Mouse (Mus musculus): ENCODE measurements at regions not wholly inside any gene's neighbourhood (a gene's known extent, or its start where the extent isn't known, plus 50 kb on each side); places are given as distances from the start of the nearest gene placed in this dataset.

DNA sequence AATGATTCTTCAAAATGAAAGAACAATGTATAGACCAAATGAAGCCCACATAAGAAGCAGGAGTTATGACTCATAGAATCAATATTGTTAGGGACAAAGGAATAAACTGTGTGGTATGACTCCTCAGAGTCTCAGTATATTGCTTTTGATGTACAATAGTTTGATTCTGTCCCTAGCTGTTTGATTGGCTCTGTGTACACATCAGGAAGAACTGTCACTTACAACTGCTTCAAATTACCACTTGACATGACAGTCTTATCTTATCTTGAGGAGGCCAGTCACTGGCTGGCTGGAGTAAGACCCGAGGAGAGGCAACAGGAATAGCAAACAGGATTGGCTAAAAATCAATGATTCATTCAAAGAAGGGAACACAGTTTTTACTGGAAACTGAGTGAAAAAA lies 1333.5 kb upstream of the Gm38303 start:
- no peak for TF ChIP-seq NANOG (IDR thresholded peaks at IDR 0.05; ENCODE audit: borderline replicate concordance, low read length)
- TF ChIP-seq CTCF (conservative IDR thresholded peaks at IDR 0.05; ENCODE audit: low read length) = no peak

Measured in E14TG2a.4 (cell line).